Comparison of ENCODE assay signal across 17 mouse cellular contexts in the genomic region with DNA sequence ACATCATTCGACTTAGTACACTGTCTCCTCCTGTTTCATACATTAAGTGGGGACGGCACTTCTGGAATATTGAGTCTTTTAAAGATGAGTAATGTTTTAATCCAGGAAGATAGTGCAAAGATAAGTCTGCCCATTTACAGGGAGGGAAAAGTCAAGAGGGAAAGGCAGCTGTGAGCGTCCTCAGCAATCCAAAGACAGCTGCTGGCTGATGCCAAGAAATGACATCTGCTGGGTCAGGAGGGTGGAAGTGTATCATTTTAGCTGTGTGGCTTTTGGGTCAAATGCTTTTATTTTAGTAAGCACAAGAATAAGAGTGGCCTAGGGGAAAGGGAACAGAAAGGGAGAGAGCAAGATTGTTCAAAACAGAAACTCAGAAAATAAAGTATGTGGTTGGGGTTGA. TPM values are rescaled to one million over a fixed set of nuclear protein-coding genes. Genes with fewer than 3 reads are reported as not detected.
"Had no signal": no experiment of that assay in that cellular context is flagged by ENCODE, and none has a peak within 500 bp of the region (broad histone marks: within the 10 kb centered on the region; RNA-seq: fewer than 3 reads in every experiment).

No protein-coding gene starts in this region.

- H3K9ac ChIP-seq: liver, embryonic 15.5 days; neural tube, embryonic 12.5 days had no signal

- H3K9me3 ChIP-seq: limb, embryonic 10.5 days; liver, embryonic 15.5 days; midbrain, embryonic 10.5 days; neural tube, embryonic 12.5 days had no signal

- ATAC-seq: intestine, postnatal 0 days; lung, postnatal 0 days; midbrain, embryonic 16.5 days had no signal

- H3K36me3 ChIP-seq: limb, embryonic 10.5 days; midbrain, embryonic 10.5 days; neural tube, embryonic 12.5 days had no signal

- H3K4me3 ChIP-seq: left cerebral cortex, adult 2 months; limb, embryonic 10.5 days; liver, embryonic 15.5 days; midbrain, embryonic 10.5 days; neural tube, embryonic 12.5 days had no signal

- DNase-seq: kidney, adult 8-10 months; lung, adult 2 months; lung, postnatal 36 days; spleen, adult 18-20 months; thymus, adult 18-20 months; thymus, postnatal 25 days had no signal

- H3K27ac ChIP-seq: left cerebral cortex, adult 2 months; limb, embryonic 10.5 days; liver, embryonic 15.5 days; midbrain, embryonic 10.5 days; neural tube, embryonic 12.5 days had no signal

- H3K4me1 ChIP-seq: neural tube, embryonic 12.5 days had no signal

- H3K4me2 ChIP-seq: liver, embryonic 11.5 days; liver, embryonic 15.5 days; neural tube, embryonic 12.5 days had no signal

- H3K27me3 ChIP-seq: neural tube, embryonic 12.5 days had no signal

RNA-seq across cellular contexts. Expression of gene Plek2, which starts 15.3 kb away (rescaled TPM):
- total RNA-seq: megakaryocyte, adult 5-6 weeks; neutrophil, adult 5-6 weeks had no signal
